Mouse (Mus musculus): ENCODE results near the gene Nfx1. TPM values are rescaled to one million over a fixed set of nuclear protein-coding genes. Genes with fewer than 3 reads are reported as not detected.

Nfx1 gene
- polyA plus RNA-seq, 1 experiment from 2014 or later, result 27.9 TPM

GRCm38 (mm10) chr4:41028272-41028671, 57.6 kb downstream of the Nfx1 start:
- peaks cover 14% of the 10 kb centered on the region for H3K36me3 ChIP-seq (ENCODE audit: control insufficient read depth, insufficient read depth, low read length)
- 88% methylated on average over 4 of the region's 4 CpGs for WGBS
- no peak for DNase-seq (ENCODE audit: low spot score)
- TF ChIP-seq EP300 (optimal IDR thresholded peaks at IDR 0.05) (no peak), CTCF (IDR thresholded peaks at IDR 0.05; ENCODE audit: low read depth) (peak; percentile 62)
- H3K4me2 ChIP-seq (replicated peaks; ENCODE audit: low read depth), result no peak overlapping the region
- no peaks in the 10 kb centered on the region for H3K9me3 ChIP-seq (ENCODE audit: control insufficient read depth, low read length)
- no peak overlapping the region for H3K27ac ChIP-seq (replicated peaks)
- peak; percentile 28; the same call in 1 of the 2 replicates for ATAC-seq (ENCODE audit: low FRiP score, low TSS enrichment)
- H3K4me1 ChIP-seq (replicated peaks; ENCODE audit: control insufficient read depth, insufficient read depth), result no peaks in the 10 kb centered on the region
- H3K27me3 ChIP-seq (ENCODE audit: control insufficient read depth, insufficient read depth, low read length), result no peaks in the 10 kb centered on the region
- H3K9ac ChIP-seq (ENCODE audit: low read length), result no peak overlapping the region
- no peak overlapping the region for H3K4me3 ChIP-seq (ENCODE audit: low read depth, low read length)

DNA sequence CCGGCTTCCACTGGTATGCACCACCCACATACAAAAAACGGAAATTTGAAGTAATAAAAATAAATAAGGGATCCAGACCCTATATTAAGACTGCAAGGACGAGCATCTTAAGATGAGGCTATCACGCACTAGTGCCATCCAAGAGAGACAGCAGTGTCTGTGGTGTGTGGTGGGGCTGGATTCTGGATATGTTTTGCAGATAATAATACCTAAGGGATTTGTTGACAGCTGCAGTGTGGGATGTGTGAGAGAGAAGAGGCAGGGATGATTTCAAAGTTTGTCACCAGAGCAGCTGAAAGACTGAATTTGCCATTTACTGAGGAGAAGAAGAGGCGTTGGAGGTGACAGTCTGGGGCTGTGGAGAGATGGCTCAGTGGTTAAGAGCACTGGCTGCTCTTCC, 58.7 kb downstream of the Nfx1 start:
- WGBS, result 90% methylated on average over 5 of the region's 5 CpGs
- Histone ChIP-seq H3K27me3 (ENCODE audit: control insufficient read depth, insufficient read depth, low read length) (no peaks in the 10 kb centered on the region), H3K27ac (replicated peaks) (no peak overlapping the region), H3K4me1 (replicated peaks; ENCODE audit: control insufficient read depth, insufficient read depth) (no peaks in the 10 kb centered on the region), H3K4me3 (ENCODE audit: low read depth, low read length) (no peak overlapping the region), H3K9me3 (ENCODE audit: control insufficient read depth, low read length) (no peaks in the 10 kb centered on the region), H3K9ac (ENCODE audit: low read length) (no peak overlapping the region), H3K36me3 (ENCODE audit: control insufficient read depth, insufficient read depth, low read length) (peaks cover 6% of the 10 kb centered on the region; the same call in 1 of the 2 replicates), H3K4me2 (replicated peaks; ENCODE audit: low read depth) (no peak overlapping the region)
- DNase-seq (ENCODE audit: low spot score) (no peak), ATAC-seq (ENCODE audit: low FRiP score, low TSS enrichment) (no peak)
- TF ChIP-seq CTCF (IDR thresholded peaks at IDR 0.05; ENCODE audit: low read depth) (no peak), EP300 (optimal IDR thresholded peaks at IDR 0.05) (no peak)

- H3K4me2 ChIP-seq (replicated peaks; ENCODE audit: low read depth), result no peak overlapping the region
- ATAC-seq (ENCODE audit: low FRiP score, low TSS enrichment), result no peak
- no peaks in the 10 kb centered on the region for H3K9me3 ChIP-seq (ENCODE audit: control insufficient read depth, low read length)
- TF ChIP-seq EP300 (optimal IDR thresholded peaks at IDR 0.05), result no peak
- TF ChIP-seq CTCF (IDR thresholded peaks at IDR 0.05; ENCODE audit: low read depth), result no peak
- DNase-seq (ENCODE audit: low spot score), result no peak
- no peak overlapping the region for H3K4me3 ChIP-seq (ENCODE audit: low read depth, low read length)
- WGBS, result 57% methylated on average over 3 of the region's 3 CpGs
- peak overlapping the region; percentile 18; the same call in 1 of the 2 replicates for H3K9ac ChIP-seq (ENCODE audit: low read length)
- H3K4me1 ChIP-seq (replicated peaks; ENCODE audit: control insufficient read depth, insufficient read depth), result no peaks in the 10 kb centered on the region
- no peaks in the 10 kb centered on the region for H3K27me3 ChIP-seq (ENCODE audit: control insufficient read depth, insufficient read depth, low read length)
- no peak overlapping the region for H3K27ac ChIP-seq (replicated peaks)
- H3K36me3 ChIP-seq (ENCODE audit: control insufficient read depth, insufficient read depth, low read length), result no peaks in the 10 kb centered on the region
Observed at GRCm38 (mm10) chr4:41031242-41031641, 60.5 kb downstream of the Nfx1 start.

DNA sequence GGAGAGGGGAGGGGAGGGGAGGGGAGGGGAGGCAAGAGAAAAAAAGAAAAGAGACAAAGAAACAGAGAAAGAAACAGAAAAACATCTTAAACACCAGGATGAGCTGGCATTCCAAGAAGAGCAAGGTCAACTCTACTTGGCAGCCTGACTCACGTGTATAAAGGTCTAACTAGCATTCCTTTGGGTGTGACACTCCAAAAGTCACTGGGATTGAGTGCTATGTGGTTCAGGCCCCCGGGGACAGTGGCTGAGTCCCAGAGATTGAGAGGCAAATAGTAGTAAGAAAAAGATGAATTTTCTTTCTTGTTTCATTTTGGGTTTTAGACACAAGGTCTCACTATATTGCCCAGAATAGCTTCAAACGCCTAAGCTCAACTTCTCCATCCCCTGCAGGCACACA, 67.2 kb downstream of the Nfx1 start:
- DNase-seq (ENCODE audit: low spot score), result no peak
- Histone ChIP-seq H3K27me3 (ENCODE audit: control insufficient read depth, insufficient read depth, low read length) (no peaks in the 10 kb centered on the region), H3K9me3 (ENCODE audit: control insufficient read depth, low read length) (no peaks in the 10 kb centered on the region), H3K36me3 (ENCODE audit: control insufficient read depth, insufficient read depth, low read length) (no peaks in the 10 kb centered on the region), H3K4me1 (replicated peaks; ENCODE audit: control insufficient read depth, insufficient read depth) (no peaks in the 10 kb centered on the region), H3K4me3 (ENCODE audit: low read depth, low read length) (no peak overlapping the region), H3K9ac (ENCODE audit: low read length) (no peak overlapping the region), H3K27ac (replicated peaks) (no peak overlapping the region), H3K4me2 (replicated peaks; ENCODE audit: low read depth) (no peak overlapping the region)
- TF ChIP-seq CTCF (IDR thresholded peaks at IDR 0.05; ENCODE audit: low read depth) (no peak), EP300 (optimal IDR thresholded peaks at IDR 0.05) (no peak)
- 54% methylated on average over 3 of the region's 3 CpGs for WGBS
- no peak for ATAC-seq (ENCODE audit: low FRiP score, low TSS enrichment)

DNA sequence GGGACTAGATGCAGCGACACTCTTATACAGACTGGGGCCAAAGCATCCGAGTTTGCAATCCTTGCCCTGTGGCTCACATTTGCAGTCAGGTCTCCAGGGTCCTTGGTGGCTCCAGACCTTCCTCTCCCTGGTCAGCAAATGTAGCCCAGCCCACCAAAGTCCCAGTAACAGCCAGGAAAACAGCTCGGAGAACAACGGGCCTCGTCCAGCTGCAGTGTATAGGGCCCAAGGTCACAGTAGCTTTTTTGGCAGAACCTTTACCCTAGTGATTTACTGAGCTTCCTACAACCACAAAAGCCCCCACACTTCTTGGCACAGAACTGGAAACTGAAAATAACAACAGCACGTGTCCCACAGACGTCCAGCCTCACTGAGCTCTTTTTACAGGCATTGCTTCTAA, 70.3 kb downstream of the Nfx1 start:
- no peaks in the 10 kb centered on the region for H3K27me3 ChIP-seq (ENCODE audit: control insufficient read depth, insufficient read depth, low read length)
- no peak overlapping the region for H3K4me3 ChIP-seq (ENCODE audit: low read depth, low read length)
- TF ChIP-seq EP300 (optimal IDR thresholded peaks at IDR 0.05) (no peak), CTCF (IDR thresholded peaks at IDR 0.05; ENCODE audit: low read depth) (no peak)
- ATAC-seq (ENCODE audit: low FRiP score, low TSS enrichment) (no peak; the same call in 1 of the 2 replicates), DNase-seq (ENCODE audit: low spot score) (no peak)
- H3K36me3 ChIP-seq (ENCODE audit: control insufficient read depth, insufficient read depth, low read length), result no peaks in the 10 kb centered on the region
- H3K9ac ChIP-seq (ENCODE audit: low read length), result no peak overlapping the region
- WGBS, result 56% methylated on average over 7 of the region's 7 CpGs
- no peaks in the 10 kb centered on the region for H3K9me3 ChIP-seq (ENCODE audit: control insufficient read depth, low read length)
- H3K27ac ChIP-seq (replicated peaks), result no peak overlapping the region
- H3K4me1 ChIP-seq (replicated peaks; ENCODE audit: control insufficient read depth, insufficient read depth), result no peaks in the 10 kb centered on the region
- H3K4me2 ChIP-seq (replicated peaks; ENCODE audit: low read depth), result no peak overlapping the region

DNA sequence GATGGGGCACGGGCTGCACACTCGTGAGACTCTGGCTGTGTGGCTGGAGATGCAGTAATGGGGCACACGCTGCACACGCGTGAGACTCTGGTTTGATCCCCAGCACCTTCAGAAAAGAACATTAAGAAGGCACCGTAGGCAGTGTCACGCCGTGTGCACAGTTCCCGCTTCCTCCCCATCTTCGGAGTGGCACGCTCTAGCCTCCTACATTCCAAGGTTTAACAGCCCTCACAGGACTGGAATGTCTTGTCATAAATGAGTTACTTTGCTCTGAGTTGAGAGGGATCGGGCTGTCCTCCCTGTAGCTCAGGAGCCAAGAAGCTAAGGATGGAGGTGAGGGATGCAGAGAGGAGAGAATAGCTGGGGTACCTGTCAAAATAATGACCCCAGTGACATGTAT, 72.2 kb downstream of the Nfx1 start:
- H3K27ac ChIP-seq (replicated peaks), result no peak overlapping the region
- no peak overlapping the region for H3K9ac ChIP-seq (ENCODE audit: low read length)
- no peak for TF ChIP-seq CTCF (IDR thresholded peaks at IDR 0.05; ENCODE audit: low read depth)
- no peak for TF ChIP-seq EP300 (optimal IDR thresholded peaks at IDR 0.05)
- H3K4me3 ChIP-seq (ENCODE audit: low read depth, low read length), result no peak overlapping the region
- WGBS, result 77% methylated on average over 12 of the region's 12 CpGs
- H3K36me3 ChIP-seq (ENCODE audit: control insufficient read depth, insufficient read depth, low read length), result no peaks in the 10 kb centered on the region
- DNase-seq (ENCODE audit: low spot score) (no peak), ATAC-seq (ENCODE audit: low FRiP score, low TSS enrichment) (no peak)
- H3K27me3 ChIP-seq (ENCODE audit: control insufficient read depth, insufficient read depth, low read length), result no peaks in the 10 kb centered on the region
- H3K9me3 ChIP-seq (ENCODE audit: control insufficient read depth, low read length), result no peaks in the 10 kb centered on the region
- H3K4me1 ChIP-seq (replicated peaks; ENCODE audit: control insufficient read depth, insufficient read depth), result no peaks in the 10 kb centered on the region
- H3K4me2 ChIP-seq (replicated peaks; ENCODE audit: low read depth), result no peak overlapping the region
